Mouse (Mus musculus) embryonic facial prominence, embryonic 15.5 days (tissue): ENCODE measurements around the gene Cdt1. TPM values are rescaled to one million over a fixed set of nuclear protein-coding genes. Genes with fewer than 3 reads are reported as not detected.

ENCODE experiments used
- ATAC-seq: fragments of 200-750 bp; cut with Nextera tagmentation; 2 replicates; pipeline ENCODE4 v1.8.0; 2017; ENCODE audit warnings: low read depth, moderate TSS enrichment; ENCODE audit not compliant: insufficient number of reproducible peaks, low FRiP score, low TSS enrichment
- H3K27ac ChIP-seq: fragments of 300-500 bp; sonication (generic); replicated peaks from 2 replicates; pipeline ENCODE4 v1.5.1; 2015; ENCODE audit warnings: mild to moderate bottlenecking, inconsistent platforms
- H3K27me3 ChIP-seq: fragments of 300-500 bp; sonication (generic); 2 replicates; pipeline ENCODE4 v1.6.1; 2015; ENCODE audit warnings: inconsistent platforms
- H3K36me3 ChIP-seq: fragments of 300-500 bp; sonication (generic); 2 replicates; pipeline ENCODE4 v1.6.1; 2015; ENCODE audit warnings: mild to moderate bottlenecking, inconsistent platforms
- H3K4me1 ChIP-seq: fragments of 300-500 bp; sonication (generic); 2 replicates; pipeline ENCODE4 v1.6.1; 2015; ENCODE audit warnings: inconsistent platforms
- H3K4me2 ChIP-seq: fragments of 300-500 bp; sonication (generic); replicated peaks from 2 replicates; pipeline ENCODE4 v1.6.1; 2015; ENCODE audit warnings: mild to moderate bottlenecking, inconsistent platforms
- H3K4me3 ChIP-seq: fragments of 300-500 bp; sonication (generic); replicated peaks from 2 replicates; pipeline ENCODE4 v1.5.1; 2015; ENCODE audit warnings: mild to moderate bottlenecking, inconsistent platforms
- H3K9ac ChIP-seq: fragments of 300-500 bp; sonication (generic); 2 replicates; pipeline ENCODE4 v1.6.1; 2015; ENCODE audit warnings: inconsistent platforms
- H3K9me3 ChIP-seq: fragments of 300-500 bp; sonication (generic); replicated peaks from 2 replicates; pipeline ENCODE4 v1.6.1; 2016; ENCODE audit warnings: inconsistent platforms
- WGBS: fragments of 180-500 bp; shearing (Covaris S2); methylation state at CpG from one replicate; pipeline ENCODE4 v1.1.7; 2015; 5-methylcytosine and 5-hydroxymethylcytosine counted together
- polyA plus RNA-seq: library from polyadenylated mRNA; unstranded; fragments of >200 nt; fragmentation: Nextera tagmentation; extraction: Ambion mirVana; gene quantifications from 2 replicates; pipeline ENCODE4 v1.2.1, GENCODE M21; 2015

Cdt1 gene
- polyA plus RNA-seq, 1 experiment from 2014 or later: 36.2 TPM

GRCm38 (mm10) chr8:122531312-122531711 lies 36.5 kb upstream of the Cdt1 start:
- no peak overlapping the region for H3K9ac ChIP-seq
- ATAC-seq: no peak
- no peaks in the 10 kb centered on the region for H3K9me3 ChIP-seq
- H3K4me3 ChIP-seq: no peak overlapping the region
- H3K4me2 ChIP-seq: no peak overlapping the region; the same call in 1 of the 2 replicates
- peak overlapping the region; percentile 58; the same call in 1 of the 2 replicates for H3K27ac ChIP-seq
- no peaks in the 10 kb centered on the region for H3K36me3 ChIP-seq
- H3K4me1 ChIP-seq: peaks cover 19% of the 10 kb centered on the region
- 73% methylated on average over 8 of the region's 8 CpGs for WGBS
- no peaks in the 10 kb centered on the region for H3K27me3 ChIP-seq

DNA sequence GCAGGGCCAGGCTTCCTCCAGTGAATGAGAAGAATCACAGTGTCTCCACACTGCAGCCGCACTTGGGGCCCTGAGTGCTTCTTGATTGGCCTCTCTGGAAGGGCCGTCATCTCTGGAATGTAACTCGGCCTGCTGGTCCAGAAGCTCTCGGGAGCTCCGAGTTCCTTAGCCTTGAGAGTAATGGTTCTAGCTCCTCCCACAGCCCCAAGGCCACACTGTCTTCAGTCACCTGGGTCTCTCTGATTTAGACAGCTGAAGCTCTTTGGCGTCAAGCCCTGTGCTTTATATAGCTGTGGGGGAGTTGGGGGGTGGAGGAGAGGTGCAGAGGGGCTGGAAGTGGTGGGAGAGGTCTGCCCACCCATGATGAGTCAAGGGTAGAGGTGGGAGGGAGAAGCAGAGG lies 30.8 kb upstream of the Cdt1 start:
- no peaks in the 10 kb centered on the region for H3K36me3 ChIP-seq
- H3K9me3 ChIP-seq: no peaks in the 10 kb centered on the region
- peak; percentile 78 for ATAC-seq
- 20% methylated on average over 6 of the region's 6 CpGs for WGBS
- peak overlapping the region; percentile 19; the same call in 1 of the 2 replicates for H3K4me2 ChIP-seq
- peak overlapping the region; percentile 75 for H3K27ac ChIP-seq
- H3K27me3 ChIP-seq: no peaks in the 10 kb centered on the region
- peaks cover 28% of the 10 kb centered on the region for H3K4me1 ChIP-seq
- no peak overlapping the region for H3K4me3 ChIP-seq
- no peak overlapping the region for H3K9ac ChIP-seq

GRCm38 (mm10) chr8:122537812-122538211 lies 30.0 kb upstream of the Cdt1 start:
- Histone ChIP-seq H3K9ac (no peak overlapping the region), H3K4me2 (no peak overlapping the region)
- no peak for ATAC-seq

GRCm38 (mm10) chr8:122538310-122539076 lies 29.3 kb upstream of the Cdt1 start:
- Histone ChIP-seq H3K27ac (no peak overlapping the region), H3K4me2 (no peak overlapping the region), H3K36me3 (no peaks in the 10 kb centered on the region; the same call in 1 of the 2 replicates), H3K4me3 (no peak overlapping the region), H3K27me3 (no peaks in the 10 kb centered on the region), H3K9me3 (no peaks in the 10 kb centered on the region), H3K9ac (no peak overlapping the region), H3K4me1 (peaks cover 28% of the 10 kb centered on the region)
- 90% methylated on average over 9 of the region's 9 CpGs for WGBS
- ATAC-seq: no peak

More at GRCm38 (mm10) chr8:122537812-122538211, 30.0 kb upstream of the Cdt1 start:
- Histone ChIP-seq H3K4me1 (peaks cover 28% of the 10 kb centered on the region), H3K36me3 (no peaks in the 10 kb centered on the region), H3K27me3 (no peaks in the 10 kb centered on the region), H3K27ac (peak overlapping the region; percentile 75), H3K4me3 (no peak overlapping the region), H3K9me3 (no peaks in the 10 kb centered on the region)
- 77% methylated on average over 2 of the region's 2 CpGs for WGBS

- Histone ChIP-seq H3K27me3 (no peaks in the 10 kb centered on the region), H3K27ac (no peak overlapping the region), H3K9me3 (no peaks in the 10 kb centered on the region), H3K4me2 (no peak overlapping the region), H3K9ac (no peak overlapping the region), H3K4me3 (no peak overlapping the region), H3K4me1 (peaks cover 31% of the 10 kb centered on the region), H3K36me3 (no peaks in the 10 kb centered on the region; the same call in 1 of the 2 replicates)
- ATAC-seq: peak; percentile 27; the same call in 1 of the 2 replicates
- WGBS: 80% methylated on average over 8 of the region's 8 CpGs
Observed at GRCm38 (mm10) chr8:122544138-122544537, 23.7 kb upstream of the Cdt1 start.

DNA sequence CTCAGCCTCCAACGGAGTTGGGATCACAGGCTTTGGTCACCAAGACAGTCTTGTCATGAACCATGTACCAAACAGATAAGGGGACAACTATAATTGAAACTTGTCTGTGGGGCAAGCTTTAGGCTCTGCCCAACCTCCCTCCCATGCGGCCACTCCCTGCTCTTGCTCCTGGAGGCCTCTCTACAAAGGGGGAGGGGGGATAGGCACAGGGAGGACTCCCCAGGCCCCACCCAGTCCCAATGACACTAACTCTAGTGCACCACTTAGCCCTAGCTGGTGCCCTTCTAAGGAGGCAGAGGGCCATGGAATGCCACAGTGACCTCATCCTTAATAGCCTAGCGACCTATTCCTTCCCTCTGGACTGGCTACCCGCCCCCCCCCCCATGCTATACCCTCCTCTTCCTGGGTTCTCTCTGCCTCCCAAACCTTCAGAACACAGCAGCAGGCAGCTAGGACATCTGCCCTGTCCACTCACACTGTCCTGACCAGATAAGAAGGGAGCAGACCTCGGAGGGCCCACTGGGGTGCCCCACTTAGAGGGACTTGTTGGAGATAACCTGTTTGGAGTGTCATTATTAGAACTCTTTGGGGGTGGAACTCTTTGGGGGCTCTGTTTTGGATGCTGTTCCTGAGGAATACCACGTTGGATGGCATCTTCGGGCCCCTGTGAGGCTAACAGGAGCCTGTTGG lies 21.6 kb upstream of the Cdt1 start:
- no peak for ATAC-seq
- 88% methylated on average over 6 of the region's 7 CpGs for WGBS
- no peak overlapping the region for H3K9ac ChIP-seq

GRCm38 (mm10) chr8:122546811-122547453 lies 20.9 kb upstream of the Cdt1 start:
- H3K36me3 ChIP-seq: no peaks in the 10 kb centered on the region; the same call in 1 of the 2 replicates
- H3K9ac ChIP-seq: no peak overlapping the region
- no peak overlapping the region for H3K4me2 ChIP-seq
- peaks cover 47% of the 10 kb centered on the region for H3K4me1 ChIP-seq
- H3K9me3 ChIP-seq: no peaks in the 10 kb centered on the region
- 79% methylated on average over 24 of the region's 24 CpGs for WGBS
- peak overlapping the region; percentile 41; the same call in 1 of the 2 replicates for H3K27ac ChIP-seq
- ATAC-seq: no peak
- no peaks in the 10 kb centered on the region for H3K27me3 ChIP-seq
- no peak overlapping the region for H3K4me3 ChIP-seq

More for the DNA sequence above, 21.6 kb upstream of the Cdt1 start:
- H3K4me2 ChIP-seq: no peak overlapping the region
- H3K36me3 ChIP-seq: no peaks in the 10 kb centered on the region; the same call in 1 of the 2 replicates
- no peaks in the 10 kb centered on the region for H3K27me3 ChIP-seq
- H3K27ac ChIP-seq: no peak overlapping the region
- no peaks in the 10 kb centered on the region for H3K9me3 ChIP-seq
- H3K4me3 ChIP-seq: no peak overlapping the region
- peaks cover 42% of the 10 kb centered on the region for H3K4me1 ChIP-seq

- Histone ChIP-seq H3K4me2 (peak overlapping the region; percentile 10; the same call in 1 of the 2 replicates), H3K9ac (no peak overlapping the region), H3K27me3 (no peaks in the 10 kb centered on the region), H3K27ac (peak overlapping the region; percentile 28; the same call in 1 of the 2 replicates), H3K4me3 (no peak overlapping the region), H3K9me3 (no peaks in the 10 kb centered on the region), H3K4me1 (peaks cover 49% of the 10 kb centered on the region), H3K36me3 (no peaks in the 10 kb centered on the region; the same call in 1 of the 2 replicates)
- no peak for ATAC-seq
- 31% methylated on average over 5 of the region's 5 CpGs for WGBS
Observed at GRCm38 (mm10) chr8:122547815-122548214, 20.0 kb upstream of the Cdt1 start.

DNA sequence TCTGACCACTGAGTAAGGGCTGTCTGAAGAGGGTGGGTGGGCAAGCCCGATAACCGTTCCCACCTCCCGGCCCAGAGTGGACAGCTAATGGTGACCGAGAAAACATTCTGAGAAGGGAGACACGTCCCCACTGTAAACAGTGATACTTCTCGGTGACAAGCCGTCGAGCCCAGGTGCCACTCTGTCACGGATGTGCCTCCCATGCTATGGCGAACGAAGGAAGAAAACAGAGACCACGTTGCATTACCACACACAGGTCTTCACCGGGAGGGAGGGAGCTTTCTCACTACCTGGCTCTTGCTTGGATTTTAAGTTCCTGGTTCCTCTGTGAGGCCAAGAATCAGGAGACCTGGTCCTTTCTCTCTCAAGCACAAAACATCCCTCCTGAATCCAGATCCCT lies 19.5 kb upstream of the Cdt1 start:
- no peak overlapping the region for H3K9ac ChIP-seq
- no peak for ATAC-seq
- H3K36me3 ChIP-seq: no peaks in the 10 kb centered on the region; the same call in 1 of the 2 replicates
- H3K4me3 ChIP-seq: no peak overlapping the region
- H3K27me3 ChIP-seq: no peaks in the 10 kb centered on the region
- H3K4me2 ChIP-seq: peak overlapping the region; percentile 73
- no peaks in the 10 kb centered on the region for H3K9me3 ChIP-seq
- 70% methylated on average over 13 of the region's 13 CpGs for WGBS
- H3K27ac ChIP-seq: peak overlapping the region; percentile 28; the same call in 1 of the 2 replicates
- peaks cover 49% of the 10 kb centered on the region for H3K4me1 ChIP-seq

DNA sequence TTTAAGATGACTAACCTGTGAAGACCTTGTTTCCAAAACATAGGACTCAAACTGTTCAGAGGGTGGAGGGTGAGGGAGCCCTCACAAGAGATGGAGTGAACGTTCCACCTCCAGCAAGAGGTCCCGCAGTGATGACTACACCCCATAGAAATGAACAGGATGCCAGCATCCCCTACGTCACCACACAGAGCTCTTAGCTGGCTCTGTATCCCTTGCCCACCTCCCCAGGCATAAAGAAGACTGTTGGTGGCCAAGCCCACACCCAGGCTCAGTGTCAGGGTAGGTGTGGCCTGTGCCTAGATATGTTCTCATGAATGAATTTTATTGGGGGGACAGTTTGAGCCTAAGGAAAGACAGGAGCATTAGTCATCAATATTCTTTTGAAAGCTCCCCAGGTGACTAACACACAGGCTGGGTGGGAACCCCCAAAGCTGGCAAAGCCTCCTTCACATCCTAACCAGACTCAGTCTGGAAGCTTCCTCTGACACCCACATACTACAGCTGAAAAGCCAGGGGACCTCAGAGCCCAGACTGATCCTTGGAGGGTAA lies 18.9 kb upstream of the Cdt1 start:
- ATAC-seq: no peak
- Histone ChIP-seq H3K27ac (peak overlapping the region; percentile 63; the same call in 1 of the 2 replicates), H3K9me3 (no peaks in the 10 kb centered on the region), H3K4me1 (peaks cover 49% of the 10 kb centered on the region), H3K4me2 (peak overlapping the region; percentile 73), H3K4me3 (peak overlapping the region; percentile 77), H3K36me3 (no peaks in the 10 kb centered on the region), H3K27me3 (no peaks in the 10 kb centered on the region), H3K9ac (no peak overlapping the region)
- WGBS: 70% methylated on average over 3 of the region's 3 CpGs
